Mouse (Mus musculus): Measurements from ENCODE around the gene Arhgef25.

- TF ChIP-seq CTCF (IDR thresholded peaks at IDR 0.05; ENCODE audit: control insufficient read depth, insufficient read depth, insufficient replicate concordance, low read depth, low read length) (no peak), POLR2A (IDR thresholded peaks at IDR 0.05; ENCODE audit: control insufficient read depth, low read depth, low read length) (no peak)
Observed at GRCm38 (mm10) chr10:127181566-127181965, 8.3 kb downstream of the Arhgef25 start.

All from testis, adult 2 months (tissue).